Mouse (Mus musculus): Measurements from ENCODE around the gene Pard3b. TPM values are rescaled to one million over a fixed set of nuclear protein-coding genes. Genes with fewer than 3 reads are reported as not detected.

The Pard3b gene
- total RNA-seq, 4 experiments from 2014 or later = 14.1 to 15.8 (median 15.0) TPM

DNA sequence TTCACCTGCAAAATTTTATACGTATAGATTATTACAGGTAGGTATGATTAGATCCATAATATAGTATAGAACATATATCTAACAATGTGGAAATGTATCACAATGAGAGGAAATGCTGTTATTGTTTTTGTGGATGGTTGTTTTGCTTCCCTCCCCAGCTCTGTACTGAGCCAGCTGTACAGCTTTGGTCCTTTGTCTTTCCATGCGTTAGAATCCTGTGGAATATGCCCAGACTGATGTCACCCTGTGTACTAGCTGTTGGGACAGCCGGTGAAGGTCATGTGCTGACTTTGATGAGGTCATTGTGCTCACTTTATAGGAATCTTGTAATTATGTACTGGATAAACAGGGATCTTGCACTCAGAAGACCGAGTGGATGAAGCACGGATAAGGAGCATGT lies 286.9 kb downstream of the Pard3b start:
- DNase-seq (ENCODE audit: low spot score) = no peak

DNA sequence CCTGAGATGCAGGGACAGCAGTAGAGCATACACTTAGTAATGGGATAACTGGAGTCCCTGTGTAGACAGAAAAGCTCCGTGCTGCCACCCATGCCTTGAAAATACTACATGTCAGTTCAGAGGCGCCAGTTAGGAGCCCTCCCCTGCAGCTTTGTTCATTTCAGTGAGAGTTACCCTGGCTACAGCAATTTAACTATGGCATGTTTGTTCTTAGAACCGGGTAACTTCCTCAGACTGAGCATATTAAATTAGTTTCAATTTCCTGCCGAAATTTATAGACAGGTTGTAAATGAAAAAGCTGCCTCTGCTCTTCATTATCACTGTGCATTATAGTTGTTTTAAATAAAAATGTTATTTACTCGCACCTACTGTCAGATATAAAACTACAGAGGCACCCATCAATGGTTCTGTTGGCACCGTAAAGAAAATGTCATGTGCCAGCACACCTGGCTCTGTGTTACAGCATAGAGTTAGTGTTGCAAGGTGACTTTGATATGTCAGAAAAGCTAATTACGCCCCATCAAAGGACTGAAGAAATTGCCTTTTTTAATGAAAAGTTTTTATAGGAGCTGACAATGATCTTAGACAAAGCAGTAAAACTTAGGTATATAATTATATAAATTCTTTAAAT lies 289.6 kb downstream of the Pard3b start:
- no peak for DNase-seq (ENCODE audit: low spot score)

DNA sequence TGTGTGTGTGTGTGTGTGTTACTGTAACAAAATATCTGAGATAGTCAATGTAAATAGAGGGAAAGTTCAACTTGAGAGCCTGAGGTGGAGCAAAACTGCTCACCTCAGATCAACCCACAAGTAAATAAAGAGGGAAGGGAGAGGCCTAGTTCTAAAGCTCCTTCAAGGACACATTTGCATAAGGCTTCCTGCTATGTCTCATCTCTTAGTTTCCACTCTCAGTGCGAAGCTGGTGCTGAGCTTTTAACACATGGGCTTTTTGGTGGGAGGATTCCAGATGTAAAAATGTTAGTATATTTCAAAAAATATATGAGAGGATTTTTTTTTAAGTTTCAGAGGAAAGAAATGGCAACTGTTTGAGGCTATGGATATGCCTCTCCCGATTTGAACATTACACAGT lies 294.9 kb downstream of the Pard3b start:
- no peak for DNase-seq (ENCODE audit: low spot score)

DNA sequence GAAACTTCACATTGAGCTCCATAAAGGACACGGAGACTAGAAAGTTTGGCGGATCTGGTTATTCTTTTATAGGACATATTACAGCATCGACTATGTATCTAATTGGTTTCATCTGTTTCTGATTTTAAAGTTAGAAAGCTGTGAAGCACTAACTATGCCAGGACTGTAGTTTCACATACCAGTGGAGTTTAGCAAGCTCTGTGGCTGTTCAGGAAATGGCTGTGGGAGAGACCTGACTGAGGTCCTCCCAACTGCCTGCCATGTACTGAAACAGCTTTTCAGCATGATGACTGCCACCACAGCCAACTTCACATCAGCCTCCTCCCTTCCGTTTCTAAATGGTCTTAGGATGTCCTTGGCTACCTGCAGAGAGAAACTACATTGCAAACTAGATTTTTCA lies 296.1 kb downstream of the Pard3b start:
- no peak for DNase-seq (ENCODE audit: low spot score)

DNA sequence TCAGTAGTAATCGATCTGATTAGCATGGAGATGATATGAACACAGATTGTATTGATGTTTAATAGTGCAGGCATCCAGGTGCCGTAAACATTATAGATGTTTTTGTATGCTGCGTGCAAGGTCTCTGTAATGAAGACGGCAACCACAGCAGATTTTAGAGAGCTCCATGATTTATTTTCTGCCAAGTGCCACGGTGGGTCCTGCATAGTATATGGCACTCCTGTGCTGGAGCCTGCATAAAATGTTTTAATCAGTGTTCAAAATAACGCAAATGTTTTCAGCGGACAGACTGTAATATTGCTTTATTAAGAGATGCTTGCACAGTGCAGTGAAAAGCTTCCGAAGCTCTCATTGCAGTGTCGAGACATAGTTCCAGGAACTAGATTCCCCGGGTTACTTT lies 301.3 kb downstream of the Pard3b start:
- no peak for DNase-seq (ENCODE audit: low spot score)

DNA sequence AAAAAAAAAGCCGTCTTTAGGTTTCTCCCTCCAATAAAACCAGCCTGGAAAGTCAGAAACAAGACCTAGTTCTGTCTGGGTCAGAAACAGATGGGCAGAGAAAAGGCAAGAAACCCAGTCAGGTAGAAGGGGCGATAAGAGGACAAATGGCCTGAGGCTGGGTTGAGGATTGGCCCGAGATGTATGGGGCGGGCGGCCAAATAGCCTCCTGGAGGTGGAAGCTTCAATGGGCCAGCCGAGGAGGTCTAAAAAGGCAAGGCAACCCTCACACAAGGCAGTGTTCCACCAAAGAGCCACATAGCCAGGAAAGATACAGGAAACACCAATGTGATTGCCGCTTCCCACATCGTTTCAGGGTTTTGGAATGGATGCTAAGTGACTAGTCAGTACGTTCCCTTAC lies 322.9 kb downstream of the Pard3b start:
- DNase-seq (ENCODE audit: low spot score) = no peak

DNA sequence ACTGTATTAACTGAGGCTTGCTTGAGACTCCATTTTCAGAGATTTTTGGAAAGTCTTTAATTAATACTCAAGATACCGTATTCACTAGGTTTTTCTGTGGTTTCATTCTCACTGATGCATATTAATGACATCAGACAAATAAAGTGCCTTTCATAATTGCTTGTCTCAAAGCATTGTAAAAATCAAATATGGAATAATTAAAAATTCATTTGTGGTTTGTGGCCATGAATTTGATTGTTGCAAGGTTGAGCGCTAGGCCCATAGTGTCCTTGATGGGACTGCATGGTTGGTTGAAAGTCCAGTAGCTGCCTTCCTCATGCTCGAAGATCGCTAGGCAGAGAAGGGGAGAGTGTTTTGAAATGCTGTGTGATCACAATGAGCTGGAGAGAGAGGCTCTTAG lies 323.9 kb downstream of the Pard3b start:
- DNase-seq (ENCODE audit: low spot score) = no peak

DNA sequence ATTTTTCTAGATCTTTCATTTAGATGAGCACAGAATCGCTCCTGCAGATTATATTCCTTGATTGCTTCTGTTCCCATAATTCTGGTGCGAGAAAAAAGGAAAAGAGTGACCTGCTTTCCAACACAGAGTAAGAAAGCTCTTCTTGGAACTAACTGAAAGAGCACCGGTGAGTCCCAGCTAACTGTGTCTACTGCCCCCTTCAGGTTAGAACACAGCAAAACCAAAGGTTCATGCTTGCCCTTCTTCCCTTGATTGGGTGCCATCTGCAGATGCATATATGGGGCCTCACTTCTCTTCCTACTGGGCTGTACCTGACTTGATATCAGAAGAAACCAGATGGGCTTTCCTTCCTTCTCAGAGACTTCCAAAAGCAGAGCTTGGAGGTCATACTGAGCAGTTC lies 328.5 kb downstream of the Pard3b start:
- DNase-seq (ENCODE audit: low spot score) = no peak

DNA sequence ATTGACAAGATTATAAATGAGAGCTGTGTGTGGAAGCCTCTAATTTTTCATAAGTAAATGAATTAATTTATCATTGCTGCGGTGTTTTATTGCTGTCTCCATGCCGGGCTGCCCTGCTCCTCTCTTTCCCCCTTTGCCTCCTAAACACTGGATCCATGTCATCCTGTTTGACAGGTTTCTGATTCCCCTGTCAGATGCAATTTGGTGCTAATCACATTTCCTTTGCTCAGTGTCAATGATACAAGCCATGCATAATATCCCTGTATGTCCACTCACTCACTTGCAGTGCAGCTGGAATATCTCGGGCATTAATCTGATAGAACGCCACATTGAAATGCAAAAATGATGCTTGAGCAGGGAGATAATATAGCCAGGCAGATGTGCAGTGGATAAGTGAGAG lies 329.2 kb downstream of the Pard3b start:
- no peak for DNase-seq (ENCODE audit: low spot score)

DNA sequence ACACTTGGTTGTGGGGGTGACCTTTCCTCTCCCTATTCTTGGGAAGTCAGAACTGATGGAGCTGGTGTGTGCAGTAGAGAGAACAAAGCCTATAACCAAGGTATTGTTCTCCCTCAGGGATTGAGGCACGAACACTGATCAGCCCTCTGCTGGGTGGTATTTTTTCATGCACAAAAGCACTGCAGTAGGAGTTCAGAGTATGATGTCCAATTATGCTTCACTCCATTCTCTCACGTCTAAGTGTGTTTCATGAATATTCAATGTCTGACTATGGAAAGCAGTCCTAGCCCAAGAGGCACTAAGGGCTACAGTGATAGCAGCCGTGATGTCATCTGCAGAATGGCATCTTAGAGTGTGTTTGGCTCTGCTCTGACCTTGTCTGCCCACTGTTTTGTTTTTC lies 359.1 kb downstream of the Pard3b start:
- no peak for DNase-seq (ENCODE audit: low spot score)

DNA sequence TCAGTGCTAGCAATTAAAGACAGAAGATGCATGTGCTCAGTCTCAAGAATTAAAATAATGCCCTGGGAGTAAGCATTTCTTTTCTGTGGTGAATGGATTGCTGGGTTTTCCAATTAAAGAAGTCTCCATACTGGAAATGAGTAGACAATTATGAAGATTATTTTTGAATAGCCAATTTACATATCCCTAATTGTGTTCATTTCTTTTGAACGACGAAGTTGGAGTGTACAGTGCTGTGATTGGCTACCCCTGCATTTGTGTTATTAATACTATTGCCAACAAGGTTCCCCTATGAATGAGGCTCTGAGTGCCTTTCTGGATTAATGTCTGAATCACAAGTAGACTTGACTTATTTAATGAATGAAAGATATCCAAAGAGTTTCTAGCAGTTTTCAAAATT lies 370.2 kb downstream of the Pard3b start:
- DNase-seq (ENCODE audit: low spot score) = no peak

DNA sequence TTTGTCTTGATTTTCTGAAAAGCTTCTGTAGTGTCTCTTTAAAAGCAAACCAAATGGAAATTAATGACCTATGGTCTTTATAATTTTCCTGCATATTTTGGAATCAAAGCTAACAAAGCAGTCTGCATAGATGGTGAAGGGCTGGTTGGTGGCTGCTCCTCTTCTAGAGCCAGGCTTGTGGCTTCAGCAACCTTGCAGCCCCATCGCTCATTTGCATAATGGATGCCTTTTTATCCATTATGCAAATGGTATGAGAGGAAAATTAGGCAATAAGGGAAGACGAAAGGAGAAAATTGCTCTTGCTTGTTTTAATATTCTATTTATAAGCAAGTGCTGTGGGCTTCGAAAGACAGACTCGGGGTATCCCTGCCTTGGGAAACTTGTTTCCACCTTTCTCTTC lies 373.1 kb downstream of the Pard3b start:
- no peak for DNase-seq (ENCODE audit: low spot score)

DNA sequence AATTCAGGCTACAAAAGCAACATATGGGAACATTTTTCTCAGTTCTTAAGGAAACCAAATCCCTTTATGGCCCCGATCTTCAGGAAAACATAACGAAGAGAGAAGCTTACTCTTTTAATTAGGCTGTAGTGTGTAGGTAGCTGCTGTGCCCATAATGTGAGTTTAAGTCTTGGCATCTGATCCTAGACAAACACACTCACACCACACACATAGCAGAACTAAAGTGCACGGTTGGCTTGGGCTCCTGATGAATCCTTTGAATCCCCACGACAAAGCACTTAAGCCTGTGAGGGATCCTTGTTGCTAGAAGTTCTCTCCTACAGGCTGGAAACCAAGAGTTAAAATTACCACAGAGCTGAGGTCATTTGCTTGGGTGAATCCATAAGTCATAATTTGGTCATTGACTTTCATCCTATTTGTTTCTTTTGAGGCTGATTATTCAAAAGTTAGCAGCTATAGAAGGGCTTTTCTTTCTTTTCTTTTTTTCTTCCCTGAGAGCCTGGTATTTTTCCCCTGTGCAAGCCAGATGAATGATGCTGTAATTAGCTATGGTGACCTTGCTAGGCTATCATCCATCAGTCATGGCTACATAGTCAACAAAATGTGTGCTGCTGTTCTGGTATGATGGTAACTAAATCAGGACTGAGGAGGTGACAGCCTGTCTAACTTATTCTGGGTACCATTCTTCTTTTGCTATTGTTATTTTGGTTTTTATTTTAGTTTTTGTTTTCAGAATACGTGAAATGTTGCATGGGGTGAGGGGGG lies 378.1 kb downstream of the Pard3b start:
- no peak for DNase-seq (ENCODE audit: low spot score)

DNA sequence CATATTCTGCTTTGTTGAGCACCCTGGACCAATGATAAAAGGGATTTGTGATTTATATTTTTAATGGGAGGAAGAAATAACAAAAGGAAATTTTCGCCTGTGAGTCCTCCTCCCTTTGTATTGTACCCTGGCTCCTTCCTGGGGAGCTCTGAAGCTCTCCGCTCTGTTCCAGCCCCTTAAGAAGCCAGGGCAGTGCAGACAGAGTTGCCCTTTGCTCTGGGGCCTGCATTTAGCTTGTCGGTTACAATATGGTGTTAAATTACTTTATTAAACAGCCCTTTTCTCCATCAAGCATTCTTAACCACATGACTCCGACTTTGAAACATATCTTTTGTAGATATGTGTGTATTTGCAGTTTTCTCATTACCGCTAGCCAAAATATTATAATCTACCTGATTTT lies 379.7 kb downstream of the Pard3b start:
- DNase-seq (ENCODE audit: low spot score) = no peak

DNA sequence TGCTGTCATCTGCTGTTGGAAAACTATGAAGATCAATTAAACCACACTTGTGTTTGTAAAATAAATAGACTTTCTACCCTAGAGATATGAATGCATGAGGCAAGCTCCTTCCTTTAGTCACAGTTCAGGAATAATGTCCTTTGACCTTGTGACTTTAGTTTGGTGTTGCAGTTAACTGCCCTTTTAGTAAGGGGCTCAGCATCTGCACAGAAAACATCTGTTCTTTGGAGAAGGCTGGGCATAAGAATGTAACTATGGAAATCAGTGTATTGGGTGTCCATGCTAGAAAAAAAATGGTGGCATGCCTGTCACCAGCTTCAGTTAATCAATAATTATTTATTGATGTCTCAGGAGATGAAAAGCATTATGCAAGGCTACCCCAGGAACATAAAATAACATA lies 381.1 kb downstream of the Pard3b start:
- no peak for DNase-seq (ENCODE audit: low spot score)

DNA sequence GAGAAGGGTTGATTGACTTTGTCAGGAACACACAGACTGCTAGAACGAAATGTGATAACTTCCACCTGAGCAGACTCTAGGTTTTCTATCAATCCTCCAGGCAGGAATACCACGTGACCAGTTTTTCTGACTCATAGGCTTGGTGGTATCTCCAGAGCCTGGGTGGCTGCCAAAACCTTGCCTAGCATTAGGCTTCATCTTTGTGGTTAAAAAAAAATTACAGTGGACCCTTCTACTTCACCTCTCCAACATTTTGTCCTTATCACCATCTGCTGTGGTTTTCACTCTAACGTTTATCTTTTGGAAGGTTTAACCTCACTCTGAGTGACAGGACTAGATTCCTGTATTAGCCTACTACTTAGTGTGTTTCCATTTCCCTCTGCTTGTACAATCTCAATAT lies 403.1 kb downstream of the Pard3b start:
- DNase-seq (ENCODE audit: low spot score) = no peak

DNA sequence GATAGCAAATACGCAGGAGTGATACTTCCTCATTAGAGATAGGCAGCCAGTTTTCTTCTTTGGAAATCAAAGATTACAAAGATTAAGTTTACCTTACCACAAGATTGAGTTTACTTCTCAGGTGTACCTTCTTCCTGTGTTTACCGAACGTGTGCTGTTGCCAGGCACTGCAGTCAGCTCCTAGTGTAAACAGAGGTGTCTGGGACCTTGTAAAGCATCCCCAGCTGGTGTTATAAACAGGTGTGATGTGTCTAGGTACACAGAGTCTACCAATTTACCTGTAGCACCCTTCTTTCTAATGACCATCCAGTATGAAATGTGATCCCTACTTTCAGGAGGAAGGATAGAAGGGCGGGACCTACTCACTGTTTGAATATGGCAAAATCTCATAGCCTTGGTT lies 410.0 kb downstream of the Pard3b start:
- DNase-seq (ENCODE audit: low spot score) = no peak

DNA sequence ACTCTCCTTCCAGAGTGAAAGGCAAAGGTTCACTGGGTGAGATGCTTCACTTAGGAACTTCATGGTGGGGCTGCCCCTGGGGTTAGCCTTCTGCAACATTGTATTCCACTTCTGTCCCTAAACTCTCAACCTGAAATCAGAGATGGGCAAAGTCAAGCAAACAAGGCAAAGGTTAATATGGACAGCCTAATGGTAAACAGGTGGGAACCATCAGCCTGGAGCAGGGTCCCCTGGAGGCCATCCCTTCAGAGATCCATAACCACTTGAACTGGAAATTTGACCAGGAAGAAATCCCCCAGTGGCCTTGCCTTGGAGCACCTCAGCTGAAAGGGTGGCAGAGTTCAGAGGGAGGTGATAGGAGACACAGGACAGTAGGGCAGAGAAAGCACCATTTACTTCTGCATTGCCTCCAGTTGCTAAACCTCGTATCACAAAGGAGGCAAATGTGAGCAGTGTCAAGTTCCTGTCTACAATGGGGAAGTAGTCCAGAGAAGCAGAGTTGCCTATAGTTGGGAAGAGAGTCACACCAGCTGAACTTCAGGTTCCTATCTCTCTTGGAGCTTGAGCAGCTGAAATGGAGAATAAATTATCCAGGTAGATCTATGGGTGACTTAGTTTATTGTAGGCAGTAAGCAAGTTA lies 412.7 kb downstream of the Pard3b start:
- no peak for DNase-seq (ENCODE audit: low spot score)

DNA sequence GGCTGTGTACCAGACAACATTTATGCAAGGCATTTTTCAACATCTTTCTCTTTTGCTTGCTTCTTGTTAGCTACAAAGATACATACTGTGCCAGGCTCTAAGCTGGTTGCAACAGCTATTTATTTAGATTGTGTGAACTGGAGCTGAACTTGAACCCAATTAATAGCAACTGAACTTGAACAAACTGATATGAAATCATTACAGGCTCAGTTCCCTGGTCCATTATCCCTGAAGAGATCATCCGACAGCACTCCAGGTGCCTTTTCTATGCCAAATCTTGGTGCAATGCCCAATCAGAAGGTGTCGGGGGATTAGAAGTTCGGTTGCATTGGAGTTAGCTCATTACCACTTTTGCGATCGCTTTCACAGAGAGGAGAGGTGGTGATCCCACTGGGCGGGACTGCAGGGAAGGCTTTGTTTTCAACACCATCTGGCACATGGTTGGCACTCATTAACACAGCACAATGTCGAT lies 414.6 kb downstream of the Pard3b start:
- no peak for DNase-seq (ENCODE audit: low spot score)

DNA sequence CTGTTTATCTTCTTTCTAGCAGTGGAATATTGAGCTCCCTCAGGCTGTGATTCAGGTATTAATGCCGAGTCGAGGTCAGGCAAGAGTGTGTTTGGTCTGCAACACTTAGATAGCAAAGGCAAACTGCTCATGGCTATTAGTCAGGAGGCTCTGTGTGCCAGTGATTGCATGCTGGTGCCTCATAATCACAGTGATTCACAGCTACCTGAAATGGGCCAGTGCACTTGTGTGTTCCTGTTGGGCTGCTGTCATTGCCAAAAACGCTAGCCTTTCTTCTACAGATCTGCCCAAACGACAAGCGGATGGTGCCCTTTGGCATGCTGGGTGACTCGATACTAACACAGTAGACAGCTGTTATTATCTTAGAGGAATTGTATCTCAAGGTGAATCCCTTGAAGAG lies 416.7 kb downstream of the Pard3b start:
- DNase-seq (ENCODE audit: low spot score) = no peak

DNA sequence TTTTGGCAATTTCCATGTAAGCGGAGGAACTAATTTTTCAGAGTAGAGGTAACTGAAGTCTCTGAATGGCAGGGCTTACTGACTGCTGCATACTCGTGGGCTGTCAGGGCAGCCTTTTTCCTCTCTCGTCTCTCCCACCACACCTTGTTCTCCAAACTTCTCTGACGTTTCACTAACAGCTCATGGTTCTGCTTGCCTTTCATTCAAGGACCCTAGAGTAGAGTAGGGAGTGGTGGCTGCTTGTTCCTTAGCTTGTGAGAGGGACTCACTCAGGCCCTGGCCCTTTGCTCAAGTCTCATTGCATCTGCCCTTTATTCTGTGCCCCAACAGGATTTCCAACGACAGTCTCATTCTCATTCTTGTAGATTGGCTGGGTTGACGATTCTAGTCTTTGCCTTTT lies 432.0 kb downstream of the Pard3b start:
- DNase-seq (ENCODE audit: low spot score) = no peak

DNA sequence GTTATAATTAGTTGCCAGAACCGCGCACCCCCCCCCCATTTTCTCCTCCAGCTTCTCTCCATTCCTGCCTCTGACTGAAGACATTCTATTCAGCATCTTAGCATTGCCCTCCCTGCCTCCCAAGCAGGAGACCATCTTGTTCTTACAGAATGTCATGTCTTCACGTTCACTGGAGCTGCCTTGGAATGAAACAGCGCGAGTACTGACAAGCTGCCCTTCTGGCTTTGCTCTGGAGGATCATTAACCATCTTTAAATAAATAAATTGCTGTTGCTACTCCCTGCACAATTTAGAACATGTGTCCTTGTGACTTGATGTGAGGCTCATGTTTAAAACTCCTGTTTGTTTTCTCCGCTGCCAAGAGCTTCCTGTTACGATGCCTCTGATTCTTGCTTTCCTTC lies 432.5 kb downstream of the Pard3b start:
- no peak for DNase-seq (ENCODE audit: low spot score)

DNA sequence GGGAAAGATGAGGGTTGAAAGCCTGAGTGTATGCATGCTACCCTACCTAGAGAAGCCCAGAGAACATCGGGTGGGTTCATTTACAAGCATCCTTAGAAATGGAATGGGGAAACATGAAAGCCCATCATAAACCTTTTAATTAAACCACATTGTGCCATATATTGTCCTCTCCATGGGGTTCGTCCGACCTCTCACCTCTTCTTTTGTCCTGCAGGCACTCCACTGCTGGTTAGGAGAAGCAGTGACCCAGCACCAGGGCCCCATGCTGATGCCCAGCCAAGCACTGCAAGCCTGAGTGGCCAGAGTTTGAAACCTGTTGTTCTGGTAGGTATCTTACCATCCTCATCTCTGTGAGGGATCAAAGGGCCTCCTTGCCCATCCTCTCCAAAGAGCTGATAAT lies 437.5 kb downstream of the Pard3b start:
- no peak for DNase-seq (ENCODE audit: low spot score)

All from heart, adult 8-10 months (tissue).